Mouse (Mus musculus): Measurements from ENCODE around the gene Krba1. TPM values are rescaled to one million over a fixed set of nuclear protein-coding genes. Genes with fewer than 3 reads are reported as not detected.
A peak's percentile ranks its signal among the peaks of the same experiment; 100 is the strongest.

Gene Krba1
- polyA plus RNA-seq, 1 experiment from 2014 or later = 18.4 TPM

DNA sequence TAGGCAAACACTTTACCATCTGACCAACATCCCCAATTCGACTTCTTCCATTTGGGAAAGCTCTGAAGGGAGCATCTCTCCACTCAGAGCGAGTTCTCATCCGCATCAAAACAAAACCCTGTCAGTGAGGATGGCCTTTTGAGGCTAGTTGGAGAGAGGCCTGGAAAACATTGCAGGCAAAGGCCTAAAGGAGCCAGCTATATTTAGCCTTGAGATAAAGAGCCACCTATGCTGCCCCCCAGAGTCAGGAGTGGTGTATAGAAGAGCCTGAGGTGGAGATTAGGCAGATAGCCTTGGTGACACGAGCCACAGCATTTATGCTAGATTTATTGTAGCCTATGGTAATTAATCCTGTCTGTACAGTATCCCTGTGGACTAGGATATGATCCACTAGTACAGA, 1.9 kb downstream of the Krba1 start:
- no peak overlapping the region for H3K9ac ChIP-seq (replicated peaks; ENCODE audit: low read length)
- no peak overlapping the region for H3K4me3 ChIP-seq (ENCODE audit: low read depth, low read length)
- H3K4me2 ChIP-seq (ENCODE audit: low read depth, low read length) = no peak overlapping the region
- no peaks in the 10 kb centered on the region for H3K9me3 ChIP-seq (replicated peaks; ENCODE audit: control insufficient read depth, low read length)
- H3K27ac ChIP-seq (replicated peaks; ENCODE audit: low read depth, low read length) = no peak overlapping the region
- no peaks in the 10 kb centered on the region for H3K27me3 ChIP-seq (ENCODE audit: control insufficient read depth, insufficient read depth, low read length)
- H3K36me3 ChIP-seq (replicated peaks; ENCODE audit: control insufficient read depth, insufficient read depth, low read depth, low read length) = no peaks in the 10 kb centered on the region
- DNase-seq (ENCODE audit: low spot score) (peak; percentile 44), ATAC-seq (replicated peaks; ENCODE audit: insufficient number of reproducible peaks, low FRiP score, low TSS enrichment, low read depth) (no peak)
- H3K4me1 ChIP-seq (ENCODE audit: control insufficient read depth, insufficient read depth, low read length) = no peaks in the 10 kb centered on the region
- WGBS = 70% methylated on average over 4 of the region's 4 CpGs

- H3K27me3 ChIP-seq (ENCODE audit: control insufficient read depth, insufficient read depth, low read length) = no peaks in the 10 kb centered on the region
- no peak for ATAC-seq (replicated peaks; ENCODE audit: insufficient number of reproducible peaks, low FRiP score, low TSS enrichment, low read depth)
- 94% methylated on average over 5 of the region's 5 CpGs for WGBS
- H3K4me2 ChIP-seq (ENCODE audit: low read depth, low read length) = no peak overlapping the region
- no peaks in the 10 kb centered on the region for H3K9me3 ChIP-seq (replicated peaks; ENCODE audit: control insufficient read depth, low read length)
- H3K4me1 ChIP-seq (ENCODE audit: control insufficient read depth, insufficient read depth, low read length) = no peaks in the 10 kb centered on the region
- no peaks in the 10 kb centered on the region for H3K36me3 ChIP-seq (replicated peaks; ENCODE audit: control insufficient read depth, insufficient read depth, low read depth, low read length)
- no peak overlapping the region for H3K4me3 ChIP-seq (ENCODE audit: low read depth, low read length)
- no peak for DNase-seq (ENCODE audit: low spot score)
- H3K9ac ChIP-seq (replicated peaks; ENCODE audit: low read length) = no peak overlapping the region
- no peak overlapping the region for H3K27ac ChIP-seq (replicated peaks; ENCODE audit: low read depth, low read length)
These were observed 4.5 kb downstream of the Krba1 start for GRCm38 (mm10) chr6:48399906-48400305.

- Histone ChIP-seq H3K27ac (replicated peaks; ENCODE audit: low read depth, low read length) (no peak overlapping the region), H3K27me3 (ENCODE audit: control insufficient read depth, insufficient read depth, low read length) (no peaks in the 10 kb centered on the region), H3K9me3 (replicated peaks; ENCODE audit: control insufficient read depth, low read length) (no peaks in the 10 kb centered on the region), H3K4me3 (ENCODE audit: low read depth, low read length) (no peak overlapping the region), H3K4me1 (ENCODE audit: control insufficient read depth, insufficient read depth, low read length) (no peaks in the 10 kb centered on the region), H3K4me2 (ENCODE audit: low read depth, low read length) (no peak overlapping the region), H3K9ac (replicated peaks; ENCODE audit: low read length) (no peak overlapping the region), H3K36me3 (replicated peaks; ENCODE audit: control insufficient read depth, insufficient read depth, low read depth, low read length) (peaks cover 3% of the 10 kb centered on the region)
- DNase-seq (ENCODE audit: low spot score) = no peak
- ATAC-seq (replicated peaks; ENCODE audit: insufficient number of reproducible peaks, low FRiP score, low TSS enrichment, low read depth) = no peak
- 88% methylated on average over 5 of the region's 5 CpGs for WGBS
These were observed 8.7 kb downstream of the Krba1 start for GRCm38 (mm10) chr6:48404071-48404470.

- Histone ChIP-seq H3K4me2 (ENCODE audit: low read depth, low read length) (no peak overlapping the region), H3K27me3 (ENCODE audit: control insufficient read depth, insufficient read depth, low read length) (no peaks in the 10 kb centered on the region), H3K9me3 (replicated peaks; ENCODE audit: control insufficient read depth, low read length) (no peaks in the 10 kb centered on the region), H3K36me3 (replicated peaks; ENCODE audit: control insufficient read depth, insufficient read depth, low read depth, low read length) (peaks cover 14% of the 10 kb centered on the region), H3K9ac (replicated peaks; ENCODE audit: low read length) (no peak overlapping the region), H3K27ac (replicated peaks; ENCODE audit: low read depth, low read length) (no peak overlapping the region), H3K4me1 (ENCODE audit: control insufficient read depth, insufficient read depth, low read length) (no peaks in the 10 kb centered on the region), H3K4me3 (ENCODE audit: low read depth, low read length) (no peak overlapping the region)
- DNase-seq (ENCODE audit: low spot score) = no peak
- 86% methylated on average over 4 of the region's 4 CpGs for whole genome bisulfite sequencing
- no peak for ATAC-seq (replicated peaks; ENCODE audit: insufficient number of reproducible peaks, low FRiP score, low TSS enrichment, low read depth)
These were observed 14.4 kb downstream of the Krba1 start for GRCm38 (mm10) chr6:48409726-48410343.

DNA sequence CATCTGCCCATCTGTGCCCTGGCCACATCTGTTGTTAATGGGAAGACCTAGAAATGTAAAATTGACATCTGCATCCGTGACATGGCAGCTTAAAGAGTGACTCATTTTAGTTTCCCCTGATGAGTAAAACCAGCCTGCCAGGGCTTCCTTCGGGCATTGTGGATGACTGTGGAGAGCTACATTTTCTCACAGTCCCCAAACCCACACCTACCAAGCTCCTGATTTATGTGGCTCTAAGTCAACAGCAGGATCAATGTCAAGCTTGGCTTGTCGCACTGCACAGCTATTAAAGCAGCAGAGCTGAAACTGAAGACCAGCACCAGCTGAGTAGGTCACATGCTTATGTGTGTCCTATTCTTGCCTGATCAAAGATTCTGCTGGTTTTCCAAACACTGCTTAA, 15.2 kb downstream of the Krba1 start:
- no peak overlapping the region for H3K9ac ChIP-seq (replicated peaks; ENCODE audit: low read length)
- WGBS = 87% methylated on average over 3 of the region's 3 CpGs
- H3K27ac ChIP-seq (replicated peaks; ENCODE audit: low read depth, low read length) = no peak overlapping the region
- H3K27me3 ChIP-seq (ENCODE audit: control insufficient read depth, insufficient read depth, low read length) = no peaks in the 10 kb centered on the region
- H3K9me3 ChIP-seq (replicated peaks; ENCODE audit: control insufficient read depth, low read length) = no peaks in the 10 kb centered on the region
- no peak for DNase-seq (ENCODE audit: low spot score)
- H3K4me2 ChIP-seq (ENCODE audit: low read depth, low read length) = no peak overlapping the region
- ATAC-seq (replicated peaks; ENCODE audit: insufficient number of reproducible peaks, low FRiP score, low TSS enrichment, low read depth) = no peak
- no peaks in the 10 kb centered on the region for H3K4me1 ChIP-seq (ENCODE audit: control insufficient read depth, insufficient read depth, low read length)
- H3K36me3 ChIP-seq (replicated peaks; ENCODE audit: control insufficient read depth, insufficient read depth, low read depth, low read length) = peaks cover 14% of the 10 kb centered on the region
- no peak overlapping the region for H3K4me3 ChIP-seq (ENCODE audit: low read depth, low read length)

- 87% methylated on average over 6 of the region's 6 CpGs for WGBS
- peaks cover 16% of the 10 kb centered on the region for H3K36me3 ChIP-seq (replicated peaks; ENCODE audit: control insufficient read depth, insufficient read depth, low read depth, low read length)
- H3K27ac ChIP-seq (replicated peaks; ENCODE audit: low read depth, low read length) = no peak overlapping the region
- DNase-seq (ENCODE audit: low spot score) (no peak), ATAC-seq (replicated peaks; ENCODE audit: insufficient number of reproducible peaks, low FRiP score, low TSS enrichment, low read depth) (no peak)
- no peak overlapping the region for H3K4me3 ChIP-seq (ENCODE audit: low read depth, low read length)
- no peaks in the 10 kb centered on the region for H3K27me3 ChIP-seq (ENCODE audit: control insufficient read depth, insufficient read depth, low read length)
- no peak overlapping the region for H3K4me2 ChIP-seq (ENCODE audit: low read depth, low read length)
- no peaks in the 10 kb centered on the region for H3K4me1 ChIP-seq (ENCODE audit: control insufficient read depth, insufficient read depth, low read length)
- no peaks in the 10 kb centered on the region for H3K9me3 ChIP-seq (replicated peaks; ENCODE audit: control insufficient read depth, low read length)
- H3K9ac ChIP-seq (replicated peaks; ENCODE audit: low read length) = no peak overlapping the region
These were observed 16.1 kb downstream of the Krba1 start for GRCm38 (mm10) chr6:48411193-48412092.

GRCm38 (mm10) chr6:48412147-48412546, 16.8 kb downstream of the Krba1 start:
- Histone ChIP-seq H3K9ac (replicated peaks; ENCODE audit: low read length) (no peak overlapping the region), H3K27me3 (ENCODE audit: control insufficient read depth, insufficient read depth, low read length) (no peaks in the 10 kb centered on the region), H3K4me1 (ENCODE audit: control insufficient read depth, insufficient read depth, low read length) (no peaks in the 10 kb centered on the region), H3K9me3 (replicated peaks; ENCODE audit: control insufficient read depth, low read length) (no peaks in the 10 kb centered on the region), H3K36me3 (replicated peaks; ENCODE audit: control insufficient read depth, insufficient read depth, low read depth, low read length) (peaks cover 19% of the 10 kb centered on the region), H3K27ac (replicated peaks; ENCODE audit: low read depth, low read length) (no peak overlapping the region), H3K4me3 (ENCODE audit: low read depth, low read length) (no peak overlapping the region), H3K4me2 (ENCODE audit: low read depth, low read length) (no peak overlapping the region)
- DNase-seq (ENCODE audit: low spot score) (no peak), ATAC-seq (replicated peaks; ENCODE audit: insufficient number of reproducible peaks, low FRiP score, low TSS enrichment, low read depth) (no peak)
- 90% methylated on average over 4 of the region's 4 CpGs for WGBS

DNA sequence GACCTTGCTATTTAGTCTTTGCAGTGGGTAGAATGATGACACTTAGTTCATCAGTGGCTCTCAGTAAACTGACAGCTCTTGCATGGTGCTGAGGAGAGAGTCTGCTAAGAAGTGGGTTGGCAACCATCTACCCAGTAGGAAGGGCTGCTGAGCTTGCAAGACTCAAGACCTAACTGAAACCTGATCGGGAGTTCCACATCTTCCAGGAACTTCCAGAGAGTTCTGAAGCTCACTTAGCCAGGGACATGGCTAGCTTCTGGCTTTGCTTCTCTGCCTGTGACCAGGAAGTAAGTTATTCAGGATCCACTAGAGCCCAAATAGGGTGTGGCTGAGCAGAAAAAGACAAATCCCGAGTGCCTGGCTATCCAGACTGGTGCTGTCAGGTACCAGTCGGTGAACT, 17.3 kb downstream of the Krba1 start:
- Histone ChIP-seq H3K9ac (replicated peaks; ENCODE audit: low read length) (no peak overlapping the region), H3K4me3 (ENCODE audit: low read depth, low read length) (no peak overlapping the region), H3K36me3 (replicated peaks; ENCODE audit: control insufficient read depth, insufficient read depth, low read depth, low read length) (peaks cover 19% of the 10 kb centered on the region), H3K9me3 (replicated peaks; ENCODE audit: control insufficient read depth, low read length) (no peaks in the 10 kb centered on the region), H3K4me1 (ENCODE audit: control insufficient read depth, insufficient read depth, low read length) (no peaks in the 10 kb centered on the region), H3K27me3 (ENCODE audit: control insufficient read depth, insufficient read depth, low read length) (no peaks in the 10 kb centered on the region), H3K27ac (replicated peaks; ENCODE audit: low read depth, low read length) (no peak overlapping the region), H3K4me2 (ENCODE audit: low read depth, low read length) (no peak overlapping the region)
- no peak for ATAC-seq (replicated peaks; ENCODE audit: insufficient number of reproducible peaks, low FRiP score, low TSS enrichment, low read depth)
- DNase-seq (ENCODE audit: low spot score) = no peak
- 89% methylated on average over 3 of the region's 3 CpGs for WGBS

Measured in embryonic facial prominence, embryonic 11.5 days (tissue).